Mouse (Mus musculus): Measurements from ENCODE around the gene Sos1. TPM values are rescaled to one million over a fixed set of nuclear protein-coding genes. Genes with fewer than 3 reads are reported as not detected.

Gene Sos1
- polyA plus RNA-seq, 1 experiment from 2014 or later: 3.5 TPM

- H3K9ac ChIP-seq (ENCODE audit: low read length): peak within 1 kb of the TSS; percentile 71
- 3% methylated on average over 102 of the region's 102 CpGs for WGBS
- peaks cover 7% of the 10 kb centered on the region; the same call in 1 of the 2 replicates for H3K4me1 ChIP-seq (ENCODE audit: control insufficient read depth, insufficient read depth, low read length)
- no peaks in the 10 kb centered on the region for H3K36me3 ChIP-seq (ENCODE audit: control insufficient read depth, insufficient read depth, low read length)
- H3K9me3 ChIP-seq (replicated peaks; ENCODE audit: control insufficient read depth, low read length): no peaks in the 10 kb centered on the region
- H3K4me3 ChIP-seq (replicated peaks; ENCODE audit: low read length): peak within 1 kb of the TSS; percentile 53
- ATAC-seq (ENCODE audit: insufficient read depth, low FRiP score): peak; percentile 100
- 0 out of 2 replicates have a peak, but pooled peaks cover 4% of the 10 kb centered on the region for H3K27me3 ChIP-seq (ENCODE audit: control insufficient read depth, insufficient read depth, low read length)
- peak within 1 kb of the TSS; percentile 87 for H3K4me2 ChIP-seq (ENCODE audit: low read depth, low read length)
- H3K27ac ChIP-seq (ENCODE audit: low read length): peak within 1 kb of the TSS; percentile 34; the same call in 1 of the 2 replicates
Observed at GRCm38 (mm10) chr17:80372989-80373725, 107.1 kb downstream of the Sos1 start, which contains the start of gene Gm10190. Gene Gm10190, minus strand, starts transcription at chr17:80373541.

- no peaks in the 10 kb centered on the region for H3K9me3 ChIP-seq (replicated peaks; ENCODE audit: control insufficient read depth, low read length)
Observed at GRCm38 (mm10) chr17:80368606-80369005, 111.6 kb downstream of the Sos1 start.

GRCm38 (mm10) chr17:80367276-80367675 lies 113.0 kb downstream of the Sos1 start:
- ATAC-seq (ENCODE audit: insufficient read depth, low FRiP score): no peak
- no peaks in the 10 kb centered on the region for H3K9me3 ChIP-seq (replicated peaks; ENCODE audit: control insufficient read depth, low read length)

More at GRCm38 (mm10) chr17:80368606-80369005, 111.6 kb downstream of the Sos1 start:
- ATAC-seq (ENCODE audit: insufficient read depth, low FRiP score): no peak
- whole genome bisulfite sequencing: 81% methylated on average over 9 of the region's 9 CpGs
- Histone ChIP-seq H3K27me3 (ENCODE audit: control insufficient read depth, insufficient read depth, low read length) (no peaks in the 10 kb centered on the region), H3K36me3 (ENCODE audit: control insufficient read depth, insufficient read depth, low read length) (no peaks in the 10 kb centered on the region), H3K4me1 (ENCODE audit: control insufficient read depth, insufficient read depth, low read length) (peaks cover 3% of the 10 kb centered on the region; the same call in 1 of the 2 replicates), H3K9ac (ENCODE audit: low read length) (no peak overlapping the region), H3K27ac (ENCODE audit: low read length) (no peak overlapping the region), H3K4me3 (replicated peaks; ENCODE audit: low read length) (no peak overlapping the region), H3K4me2 (ENCODE audit: low read depth, low read length) (no peak overlapping the region)

GRCm38 (mm10) chr17:80360245-80360644 lies 120.0 kb downstream of the Sos1 start:
- Histone ChIP-seq H3K9me3 (replicated peaks; ENCODE audit: control insufficient read depth, low read length) (no peaks in the 10 kb centered on the region), H3K27ac (ENCODE audit: low read length) (no peak overlapping the region), H3K36me3 (ENCODE audit: control insufficient read depth, insufficient read depth, low read length) (no peaks in the 10 kb centered on the region), H3K4me3 (replicated peaks; ENCODE audit: low read length) (no peak overlapping the region), H3K27me3 (ENCODE audit: control insufficient read depth, insufficient read depth, low read length) (no peaks in the 10 kb centered on the region), H3K9ac (ENCODE audit: low read length) (no peak overlapping the region), H3K4me2 (ENCODE audit: low read depth, low read length) (no peak overlapping the region), H3K4me1 (ENCODE audit: control insufficient read depth, insufficient read depth, low read length) (no peaks in the 10 kb centered on the region)
- WGBS: 82% methylated on average over 8 of the region's 8 CpGs
- ATAC-seq (ENCODE audit: insufficient read depth, low FRiP score): no peak

More at GRCm38 (mm10) chr17:80367276-80367675, 113.0 kb downstream of the Sos1 start:
- Histone ChIP-seq H3K4me2 (ENCODE audit: low read depth, low read length) (no peak overlapping the region), H3K4me1 (ENCODE audit: control insufficient read depth, insufficient read depth, low read length) (no peaks in the 10 kb centered on the region), H3K36me3 (ENCODE audit: control insufficient read depth, insufficient read depth, low read length) (no peaks in the 10 kb centered on the region), H3K9ac (ENCODE audit: low read length) (no peak overlapping the region), H3K27me3 (ENCODE audit: control insufficient read depth, insufficient read depth, low read length) (no peaks in the 10 kb centered on the region), H3K4me3 (replicated peaks; ENCODE audit: low read length) (no peak overlapping the region), H3K27ac (ENCODE audit: low read length) (no peak overlapping the region)
- WGBS: 89% methylated on average over 5 of the region's 5 CpGs

- Histone ChIP-seq H3K36me3 (ENCODE audit: control insufficient read depth, insufficient read depth, low read length) (no peaks in the 10 kb centered on the region), H3K9ac (ENCODE audit: low read length) (no peak overlapping the region), H3K27me3 (ENCODE audit: control insufficient read depth, insufficient read depth, low read length) (no peaks in the 10 kb centered on the region), H3K4me2 (ENCODE audit: low read depth, low read length) (no peak overlapping the region), H3K4me3 (replicated peaks; ENCODE audit: low read length) (no peak overlapping the region), H3K4me1 (ENCODE audit: control insufficient read depth, insufficient read depth, low read length) (no peaks in the 10 kb centered on the region), H3K27ac (ENCODE audit: low read length) (no peak overlapping the region), H3K9me3 (replicated peaks; ENCODE audit: control insufficient read depth, low read length) (no peaks in the 10 kb centered on the region)
- 37% methylated on average over 6 of the region's 6 CpGs for WGBS
- ATAC-seq (ENCODE audit: insufficient read depth, low FRiP score): no peak
Observed at GRCm38 (mm10) chr17:80347234-80347633, 133.0 kb downstream of the Sos1 start.

GRCm38 (mm10) chr17:80346591-80347125 lies 133.6 kb downstream of the Sos1 start:
- H3K27ac ChIP-seq (ENCODE audit: low read length): no peak overlapping the region
- no peak overlapping the region for H3K4me3 ChIP-seq (replicated peaks; ENCODE audit: low read length)
- H3K27me3 ChIP-seq (ENCODE audit: control insufficient read depth, insufficient read depth, low read length): no peaks in the 10 kb centered on the region
- H3K9ac ChIP-seq (ENCODE audit: low read length): no peak overlapping the region
- no peaks in the 10 kb centered on the region for H3K9me3 ChIP-seq (replicated peaks; ENCODE audit: control insufficient read depth, low read length)
- no peaks in the 10 kb centered on the region for H3K36me3 ChIP-seq (ENCODE audit: control insufficient read depth, insufficient read depth, low read length)
- no peaks in the 10 kb centered on the region for H3K4me1 ChIP-seq (ENCODE audit: control insufficient read depth, insufficient read depth, low read length)
- no peak overlapping the region for H3K4me2 ChIP-seq (ENCODE audit: low read depth, low read length)
- WGBS: 58% methylated on average over 11 of the region's 11 CpGs
- no peak for ATAC-seq (ENCODE audit: insufficient read depth, low FRiP score)

GRCm38 (mm10) chr17:80345277-80345676 lies 135.0 kb downstream of the Sos1 start:
- ATAC-seq (ENCODE audit: insufficient read depth, low FRiP score): no peak
- Histone ChIP-seq H3K4me1 (ENCODE audit: control insufficient read depth, insufficient read depth, low read length) (no peaks in the 10 kb centered on the region), H3K4me3 (replicated peaks; ENCODE audit: low read length) (no peak overlapping the region), H3K27me3 (ENCODE audit: control insufficient read depth, insufficient read depth, low read length) (no peaks in the 10 kb centered on the region), H3K27ac (ENCODE audit: low read length) (no peak overlapping the region), H3K36me3 (ENCODE audit: control insufficient read depth, insufficient read depth, low read length) (no peaks in the 10 kb centered on the region), H3K9me3 (replicated peaks; ENCODE audit: control insufficient read depth, low read length) (no peaks in the 10 kb centered on the region), H3K4me2 (ENCODE audit: low read depth, low read length) (no peak overlapping the region), H3K9ac (ENCODE audit: low read length) (no peak overlapping the region)
- 75% methylated on average over 4 of the region's 4 CpGs for WGBS

Other genes starting within 250 kb of the Sos1 start
- 18.5 and 20.8 TPM in 2 replicates for gene Morn2, start 190.2 kb downstream of the Sos1 start, polyA plus RNA-seq (2015; fragmentation: Nextera tagmentation; extraction: Ambion mirVana)
- gene Dhx57, start 190.0 kb downstream of the Sos1 start, polyA plus RNA-seq (2015; fragmentation: Nextera tagmentation; extraction: Ambion mirVana): 14.5 and 15.6 TPM in 2 replicates
- gene Arhgef33, start 173.0 kb downstream of the Sos1 start, polyA plus RNA-seq (2015; fragmentation: Nextera tagmentation; extraction: Ambion mirVana): 0.14 and 2.0 TPM in 2 replicates
- not detected in 2 replicates for gene Gm10190, start 106.9 kb downstream of the Sos1 start, polyA plus RNA-seq (2015; fragmentation: Nextera tagmentation; extraction: Ambion mirVana)
- 0.12 and 0.26 TPM in 2 replicates for gene Cdkl4, start 97.4 kb upstream of the Sos1 start, polyA plus RNA-seq (2015; fragmentation: Nextera tagmentation; extraction: Ambion mirVana)
- 20.0 and 21.5 TPM in 2 replicates for gene Map4k3, start 248.0 kb upstream of the Sos1 start, polyA plus RNA-seq (2015; fragmentation: Nextera tagmentation; extraction: Ambion mirVana)

Data from stomach, embryonic 16.5 days (tissue).